Mouse (Mus musculus) lung, embryonic 16.5 days (tissue): ENCODE data around the gene Prdm8. TPM values are rescaled to one million over a fixed set of nuclear protein-coding genes. Genes with fewer than 3 reads are reported as not detected.

ENCODE experiments used
- ATAC-seq: fragments of 200-750 bp; cut with Nextera tagmentation; 2 replicates; pipeline ENCODE4 v1.8.0; 2017; ENCODE audit warnings: low read depth, mild to moderate bottlenecking, moderate library complexity
- H3K27ac ChIP-seq: fragments of 300-500 bp; sonication (generic); 2 replicates; pipeline ENCODE4 v1.5.1; 2014; ENCODE audit warnings: mild to moderate bottlenecking, control low read depth, low read length
- H3K27me3 ChIP-seq: fragments of 300-500 bp; sonication (generic); 2 replicates; pipeline ENCODE4 v1.6.1; 2014; ENCODE audit warnings: low read depth, low read length, mixed read lengths; ENCODE audit not compliant: control insufficient read depth, insufficient read depth
- H3K36me3 ChIP-seq: fragments of 300-500 bp; sonication (generic); 2 replicates; pipeline ENCODE4 v1.6.1; 2014; ENCODE audit warnings: low read length; ENCODE audit not compliant: control insufficient read depth, insufficient read depth
- H3K4me1 ChIP-seq: fragments of 300-500 bp; sonication (generic); replicated peaks from 2 replicates; pipeline ENCODE4 v1.6.1; 2014; ENCODE audit warnings: low read length, mixed read lengths; ENCODE audit not compliant: control insufficient read depth, insufficient read depth
- H3K4me2 ChIP-seq: fragments of 300-500 bp; sonication (generic); 2 replicates; pipeline ENCODE4 v1.6.1; 2014; ENCODE audit warnings: low read depth, low read length, control low read depth
- H3K4me3 ChIP-seq: fragments of 300-500 bp; sonication (generic); 2 replicates; pipeline ENCODE4 v1.5.1; 2014; ENCODE audit warnings: mild to moderate bottlenecking, low read length, control low read depth
- H3K9ac ChIP-seq: fragments of 300-500 bp; sonication (generic); 2 replicates; pipeline ENCODE4 v1.6.1; 2014; ENCODE audit warnings: low read length, control low read depth
- H3K9me3 ChIP-seq: fragments of 300-500 bp; sonication (generic); 2 replicates; pipeline ENCODE4 v1.6.1; 2016; ENCODE audit warnings: low read length; ENCODE audit not compliant: control insufficient read depth
- WGBS: fragments of 180-500 bp; shearing (Covaris S2); extraction: QIAGEN DNeasy Blood & Tissue Kit; methylation state at CpG from one replicate; pipeline ENCODE4 v1.1.7; 2014; 5-methylcytosine and 5-hydroxymethylcytosine counted together
- polyA plus RNA-seq: library from polyadenylated mRNA; unstranded; fragments of >200 nt; fragmentation: Nextera tagmentation; extraction: Ambion mirVana; gene quantifications from 2 replicates; pipeline ENCODE4 v1.2.1, GENCODE M21; 2015

Prdm8 gene
- polyA plus RNA-seq, 1 experiment from 2014 or later: 0.87 TPM

DNA sequence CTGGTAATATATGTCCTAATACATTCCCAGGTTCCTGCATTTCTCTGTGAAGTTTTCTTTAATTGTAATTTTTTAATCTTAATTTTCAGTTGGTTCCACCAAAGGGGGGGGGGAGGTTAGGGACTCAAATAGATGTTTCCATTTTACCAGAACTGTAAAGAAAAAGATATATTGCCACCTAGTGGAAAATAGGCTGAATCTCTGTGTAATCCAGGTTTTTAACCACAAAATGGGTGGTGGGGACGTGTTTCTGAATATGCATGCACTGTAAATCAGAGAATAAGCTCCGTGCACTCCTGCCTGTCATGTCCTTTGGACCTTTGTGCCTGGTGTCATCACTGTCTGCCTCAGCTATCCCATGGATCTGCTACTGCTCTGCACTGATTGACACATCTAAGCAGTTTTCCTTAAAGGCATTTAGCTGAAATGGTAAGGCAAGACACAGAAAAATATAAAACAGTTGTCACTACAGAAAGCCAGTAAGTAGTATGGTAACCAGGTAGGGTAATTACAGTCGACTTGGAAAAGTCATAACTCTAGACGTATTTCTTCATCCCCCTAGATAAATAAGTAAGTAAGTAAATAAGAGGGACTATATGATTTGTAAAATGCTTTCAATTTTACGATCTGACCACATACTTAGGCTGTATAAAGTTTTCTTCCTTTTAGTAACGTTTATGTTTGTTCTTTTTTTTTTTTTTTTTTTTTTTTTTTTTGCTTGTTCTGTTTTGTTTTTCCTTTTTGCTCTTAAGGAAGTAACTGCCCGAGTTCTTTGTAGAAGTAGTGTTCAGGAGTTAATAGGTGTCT is 31.6 kb downstream of the Prdm8 start:
- H3K9me3 ChIP-seq: no peaks in the 10 kb centered on the region
- H3K4me1 ChIP-seq: 0 out of 2 replicates have a peak, but pooled peaks cover 2% of the 10 kb centered on the region
- H3K27me3 ChIP-seq: no peaks in the 10 kb centered on the region
- 47% methylated on average over 7 of the region's 7 CpGs for WGBS
- H3K36me3 ChIP-seq: no peaks in the 10 kb centered on the region
- H3K4me3 ChIP-seq: no peak overlapping the region
- H3K4me2 ChIP-seq: no peak overlapping the region
- no peak overlapping the region for H3K9ac ChIP-seq
- ATAC-seq: no peak
- H3K27ac ChIP-seq: no peak overlapping the region

- no peak for ATAC-seq
- Histone ChIP-seq H3K4me2 (no peak overlapping the region), H3K27ac (no peak overlapping the region), H3K36me3 (no peaks in the 10 kb centered on the region), H3K9me3 (no peaks in the 10 kb centered on the region), H3K27me3 (no peaks in the 10 kb centered on the region), H3K4me1 (0 out of 2 replicates have a peak, but pooled peaks cover 2% of the 10 kb centered on the region), H3K9ac (no peak overlapping the region), H3K4me3 (no peak overlapping the region)
- WGBS: 46% methylated on average over 7 of the region's 7 CpGs
These were observed 32.2 kb downstream of the Prdm8 start for GRCm38 (mm10) chr5:98199219-98199552.

GRCm38 (mm10) chr5:98201606-98202005 is 34.6 kb downstream of the Prdm8 start:
- H3K4me2 ChIP-seq: no peak overlapping the region
- ATAC-seq: no peak
- no peaks in the 10 kb centered on the region for H3K36me3 ChIP-seq
- H3K9ac ChIP-seq: no peak overlapping the region
- no peak overlapping the region for H3K4me3 ChIP-seq
- WGBS: 66% methylated on average over 3 of the region's 3 CpGs
- no peaks in the 10 kb centered on the region for H3K9me3 ChIP-seq
- H3K27ac ChIP-seq: no peak overlapping the region
- no peaks in the 10 kb centered on the region for H3K27me3 ChIP-seq
- 0 out of 2 replicates have a peak, but pooled peaks cover 2% of the 10 kb centered on the region for H3K4me1 ChIP-seq

- Histone ChIP-seq H3K27ac (no peak overlapping the region), H3K4me3 (no peak overlapping the region), H3K36me3 (no peaks in the 10 kb centered on the region), H3K9me3 (no peaks in the 10 kb centered on the region), H3K4me1 (0 out of 2 replicates have a peak, but pooled peaks cover 2% of the 10 kb centered on the region), H3K9ac (no peak overlapping the region), H3K27me3 (no peaks in the 10 kb centered on the region), H3K4me2 (no peak overlapping the region)
- WGBS: 11% methylated on average over 4 of the region's 4 CpGs
- peak; percentile 57; the same call in 1 of the 2 replicates for ATAC-seq
These were observed 36.0 kb downstream of the Prdm8 start for GRCm38 (mm10) chr5:98202996-98203395.

DNA sequence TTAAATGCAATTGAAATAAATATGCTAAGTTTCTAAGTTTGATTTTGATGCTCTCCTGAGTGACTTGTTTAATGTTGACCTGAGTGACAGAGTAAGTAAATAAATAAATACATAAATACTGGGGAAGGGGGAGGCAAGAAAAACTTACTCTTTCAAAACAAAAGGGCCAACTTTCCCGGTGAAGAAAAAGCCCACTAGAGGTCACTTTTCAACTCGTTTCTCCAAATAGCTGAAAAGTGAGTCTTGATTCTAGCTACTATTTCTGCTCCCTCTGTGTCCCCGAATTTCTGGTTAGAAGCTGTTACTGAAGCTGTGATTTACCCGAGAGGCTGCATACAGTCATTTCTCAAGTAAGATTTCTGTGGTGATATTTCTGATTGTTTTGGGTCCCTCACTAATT is 45.5 kb downstream of the Prdm8 start:
- Histone ChIP-seq H3K4me3 (no peak overlapping the region), H3K9ac (no peak overlapping the region), H3K27me3 (no peaks in the 10 kb centered on the region), H3K9me3 (no peaks in the 10 kb centered on the region; the same call in 1 of the 2 replicates), H3K27ac (no peak overlapping the region), H3K4me2 (no peak overlapping the region), H3K4me1 (no peaks in the 10 kb centered on the region), H3K36me3 (no peaks in the 10 kb centered on the region)
- 64% methylated on average over 4 of the region's 4 CpGs for WGBS
- no peak for ATAC-seq

- Histone ChIP-seq H3K9me3 (no peaks in the 10 kb centered on the region), H3K27ac (no peak overlapping the region), H3K4me1 (no peaks in the 10 kb centered on the region), H3K36me3 (no peaks in the 10 kb centered on the region), H3K27me3 (no peaks in the 10 kb centered on the region), H3K9ac (no peak overlapping the region), H3K4me3 (no peak overlapping the region), H3K4me2 (no peak overlapping the region)
- 65% methylated on average over 4 of the region's 4 CpGs for WGBS
- ATAC-seq: no peak
These were observed 55.0 kb downstream of the Prdm8 start for GRCm38 (mm10) chr5:98221956-98222355.

GRCm38 (mm10) chr5:98226710-98227109 is 59.7 kb downstream of the Prdm8 start:
- H3K27me3 ChIP-seq: no peaks in the 10 kb centered on the region
- 54% methylated on average over 2 of the region's 2 CpGs for WGBS
- H3K4me3 ChIP-seq: no peak overlapping the region
- no peaks in the 10 kb centered on the region for H3K9me3 ChIP-seq
- no peaks in the 10 kb centered on the region for H3K36me3 ChIP-seq
- H3K4me1 ChIP-seq: no peaks in the 10 kb centered on the region
- no peak for ATAC-seq
- H3K9ac ChIP-seq: no peak overlapping the region
- H3K27ac ChIP-seq: no peak overlapping the region
- no peak overlapping the region for H3K4me2 ChIP-seq

GRCm38 (mm10) chr5:98229456-98229855 is 62.5 kb downstream of the Prdm8 start:
- no peak for ATAC-seq
- no peak overlapping the region for H3K4me3 ChIP-seq
- WGBS: 72% methylated on average over 6 of the region's 6 CpGs
- no peaks in the 10 kb centered on the region for H3K36me3 ChIP-seq
- H3K27ac ChIP-seq: no peak overlapping the region
- no peaks in the 10 kb centered on the region for H3K4me1 ChIP-seq
- H3K4me2 ChIP-seq: no peak overlapping the region
- H3K9ac ChIP-seq: no peak overlapping the region
- H3K9me3 ChIP-seq: no peaks in the 10 kb centered on the region
- H3K27me3 ChIP-seq: no peaks in the 10 kb centered on the region

DNA sequence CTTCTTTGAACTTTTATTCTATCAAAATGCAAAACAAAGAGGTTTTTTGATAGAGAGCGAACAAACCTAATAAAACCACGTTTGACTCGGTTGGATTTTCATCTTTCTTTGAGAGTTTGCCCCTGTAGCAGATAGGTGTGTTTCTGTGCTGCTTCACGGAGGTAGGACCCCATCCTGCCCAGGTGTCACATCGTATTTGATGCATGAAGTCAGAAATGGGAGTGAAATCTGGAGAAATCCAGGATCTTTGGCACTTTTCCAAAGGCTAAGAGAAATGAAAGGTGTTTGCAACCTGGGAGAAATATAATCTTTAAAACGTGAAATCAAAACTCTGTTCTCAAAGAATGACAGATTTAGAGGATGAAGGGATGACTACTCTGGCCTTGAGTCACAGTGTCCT is 71.5 kb downstream of the Prdm8 start:
- no peak for ATAC-seq
- no peaks in the 10 kb centered on the region for H3K9me3 ChIP-seq
- H3K9ac ChIP-seq: no peak overlapping the region
- WGBS: 75% methylated on average over 6 of the region's 6 CpGs
- no peak overlapping the region for H3K27ac ChIP-seq
- no peaks in the 10 kb centered on the region for H3K36me3 ChIP-seq
- no peak overlapping the region for H3K4me2 ChIP-seq
- no peak overlapping the region for H3K4me3 ChIP-seq
- H3K27me3 ChIP-seq: no peaks in the 10 kb centered on the region
- no peaks in the 10 kb centered on the region for H3K4me1 ChIP-seq
